Comparison of ENCODE assay signal across 9 mouse cellular contexts in genomic region chr15:3441506-3442286, GRCm38 (mm10).
DNase-seq lines count a peak whose midpoint lies in the region; ATAC-seq and TF ChIP-seq lines count a peak whose summit lies in the region.
"Had no signal": no experiment of that assay in that cellular context is flagged by ENCODE, and none has a peak within 500 bp of the region (broad histone marks: within the 10 kb centered on the region; RNA-seq: fewer than 3 reads in every experiment).

No protein-coding gene starts in this region.

- no peaks in the 10 kb centered on the region for H3K4me1 ChIP-seq in CH12.LX (ENCODE audit: control insufficient read depth in 1 of 2, insufficient read depth in 2 of 2)
- H3K4me1 ChIP-seq in forebrain, embryonic 14.5 days (ENCODE audit: control insufficient read depth, insufficient read depth, low read length), result no peaks in the 10 kb centered on the region
- peaks cover 9% of the 10 kb centered on the region for H3K4me1 ChIP-seq in lung, embryonic 16.5 days (replicated peaks; ENCODE audit: control insufficient read depth, insufficient read depth, low read length)
- H3K4me1 ChIP-seq in stomach, embryonic 14.5 days (ENCODE audit: control insufficient read depth, insufficient read depth, low read length), result no peaks in the 10 kb centered on the region

- peak; percentile 61 to 74 for TF ChIP-seq CTCF in CH12.LX (conservative IDR thresholded peaks at IDR 0.05 in 1 of 2, IDR thresholded peaks at IDR 0.05 in 1 of 2; ENCODE audit: low read depth in 2 of 2, low read length in 2 of 2)

- WGBS in forebrain, embryonic 14.5 days, result 54% methylated on average over 4 of the region's 4 CpGs
- WGBS in lung, embryonic 16.5 days, result 53% methylated on average over 4 of the region's 4 CpGs
- WGBS in stomach, embryonic 14.5 days, result 61% methylated on average over 4 of the region's 4 CpGs

- no peak for TF ChIP-seq POLR2A in CH12.LX (IDR thresholded peaks at IDR 0.05; ENCODE audit: low read depth, low read length)

- no peak overlapping the region for H3K4me2 ChIP-seq in CH12.LX (ENCODE audit: insufficient read depth, low read depth, poor library complexity, severe bottlenecking)
- H3K4me2 ChIP-seq in forebrain, embryonic 14.5 days (ENCODE audit: low read length), result no peak overlapping the region
- H3K4me2 ChIP-seq in lung, embryonic 16.5 days (ENCODE audit: low read depth, low read length), result no peak overlapping the region
- no peak overlapping the region for H3K4me2 ChIP-seq in stomach, embryonic 14.5 days (replicated peaks; ENCODE audit: low read depth, low read length)
- H3K4me2 ChIP-seq: limb, embryonic 13.5 days had no signal

- in situ Hi-C loops in CH12.LX (cut with MboI; ENCODE audit: low pct_ligation_motif_present, low pct_unique_long_range_greater_than_20kb, low sequenced_read_pairs), result no loop called here

- no peak overlapping the region for H3K9ac ChIP-seq in CH12.LX (ENCODE audit: insufficient read depth, low read depth)
- H3K9ac ChIP-seq in forebrain, embryonic 14.5 days (ENCODE audit: low read length), result no peak overlapping the region
- H3K9ac ChIP-seq in lung, embryonic 16.5 days (ENCODE audit: low read length), result no peak overlapping the region
- no peak overlapping the region for H3K9ac ChIP-seq in stomach, embryonic 14.5 days (replicated peaks; ENCODE audit: low read depth, low read length)
- H3K9ac ChIP-seq: limb, embryonic 13.5 days had no signal

- no peaks in the 10 kb centered on the region for H3K9me3 ChIP-seq in CH12.LX (replicated peaks; ENCODE audit: low read length)
- no peaks in the 10 kb centered on the region for H3K9me3 ChIP-seq in forebrain, embryonic 14.5 days (replicated peaks; ENCODE audit: control insufficient read depth, low read length)
- H3K9me3 ChIP-seq in lung, embryonic 16.5 days (ENCODE audit: control insufficient read depth, low read length), result no peaks in the 10 kb centered on the region
- no peaks in the 10 kb centered on the region for H3K9me3 ChIP-seq in stomach, embryonic 14.5 days (ENCODE audit: control insufficient read depth, low read depth, low read length)
- H3K9me3 ChIP-seq: limb, embryonic 13.5 days had no signal

- no peak overlapping the region for H3K27ac ChIP-seq in CH12.LX (ENCODE audit: insufficient read depth, low read depth)
- H3K27ac ChIP-seq in forebrain, embryonic 14.5 days (ENCODE audit: low read depth, low read length), result no peak overlapping the region
- H3K27ac ChIP-seq in lung, embryonic 16.5 days (ENCODE audit: low read length), result no peak overlapping the region
- no peak overlapping the region for H3K27ac ChIP-seq in stomach, embryonic 14.5 days (ENCODE audit: low read length)
- H3K27ac ChIP-seq: limb, embryonic 13.5 days had no signal

- peak; percentile 65 for TF ChIP-seq RAD21 in CH12.LX (IDR thresholded peaks at IDR 0.05; ENCODE audit: low read depth, low read length)

- H3K27me3 ChIP-seq in CH12.LX (replicated peaks), result no peaks in the 10 kb centered on the region
- H3K27me3 ChIP-seq in forebrain, embryonic 14.5 days (replicated peaks; ENCODE audit: control insufficient read depth, insufficient read depth, low read length), result no peaks in the 10 kb centered on the region
- H3K27me3 ChIP-seq in lung, embryonic 16.5 days (ENCODE audit: control insufficient read depth, insufficient read depth, low read depth, low read length), result no peaks in the 10 kb centered on the region
- no peaks in the 10 kb centered on the region for H3K27me3 ChIP-seq in stomach, embryonic 14.5 days (ENCODE audit: control insufficient read depth, insufficient read depth, low read length)
- H3K27me3 ChIP-seq: limb, embryonic 13.5 days had no signal

- H3K4me3 ChIP-seq in CH12.LX (replicated peaks in 1 of 3; ENCODE audit: low read depth in 2 of 3, low read length in 2 of 3, poor library complexity in 1 of 3), result no peak overlapping the region
- H3K4me3 ChIP-seq in forebrain, embryonic 14.5 days (ENCODE audit: low read depth, low read length), result no peak overlapping the region
- H3K4me3 ChIP-seq in lung, embryonic 16.5 days (ENCODE audit: low read length), result no peak overlapping the region
- H3K4me3 ChIP-seq in stomach, embryonic 14.5 days (ENCODE audit: low read depth, low read length), result no peak overlapping the region
- H3K4me3 ChIP-seq: erythroblast, embryonic 14.5 days; limb, embryonic 13.5 days had no signal

- no peaks in the 10 kb centered on the region for H3K36me3 ChIP-seq in CH12.LX (replicated peaks in 1 of 2; ENCODE audit: control insufficient read depth in 1 of 2, insufficient read depth in 1 of 2, low read length in 1 of 2)
- H3K36me3 ChIP-seq in forebrain, embryonic 14.5 days (ENCODE audit: control insufficient read depth, insufficient read depth, low read length), result no peaks in the 10 kb centered on the region
- H3K36me3 ChIP-seq in lung, embryonic 16.5 days (ENCODE audit: control insufficient read depth, insufficient read depth, low read length), result no peaks in the 10 kb centered on the region
- H3K36me3 ChIP-seq in stomach, embryonic 14.5 days (ENCODE audit: control insufficient read depth, insufficient read depth, low read length), result peaks cover 2% of the 10 kb centered on the region
- H3K36me3 ChIP-seq: limb, embryonic 13.5 days had no signal

- ATAC-seq in forebrain, embryonic 14.5 days, result peak; percentile 48; the same call in 1 of the 2 replicates
- peak; percentile 57; the same call in 1 of the 2 replicates for ATAC-seq in lung, embryonic 16.5 days (ENCODE audit: low read depth)
- ATAC-seq in stomach, embryonic 14.5 days (ENCODE audit: insufficient number of reproducible peaks, insufficient read depth, low FRiP score, low read depth), result 0 out of 2 replicates have a peak, but pooled peaks have one; percentile 35

- H3K79me2 ChIP-seq in CH12.LX (replicated peaks; ENCODE audit: control insufficient read depth, extremely low read depth, insufficient read depth, poor library complexity, severe bottlenecking), result no peaks in the 10 kb centered on the region

- dilution Hi-C loops in CH12.LX (cut with MboI; ENCODE audit: extremely low pct_ligation_motif_present, extremely low pct_unique_long_range_greater_than_20kb, low sequenced_read_pairs), result no loop called here

- no peak for TF ChIP-seq EP300 in CH12.LX (IDR thresholded peaks at IDR 0.05; ENCODE audit: low read length)

- DNase-seq in layer of hippocampus, adult 11-12 months (ENCODE audit: low spot score), result peak; percentile 17
- no peak for DNase-seq in layer of hippocampus, adult 9-10 months (ENCODE audit: low spot score)
- DNase-seq in CH12.LX (ENCODE audit: extremely low read depth) (peak; percentile 54), R1 (ENCODE audit: low read depth, low spot score) (peak; percentile 49)
- peak; percentile 34 for DNase-seq in forebrain, embryonic 14.5 days (ENCODE audit: low spot score)

TF ChIP-seq in CH12.LX, 34 proteins besides CTCF, POLR2A, EP300 and RAD21:
- TF ChIP-seq SIN3A (IDR thresholded peaks at IDR 0.05; ENCODE audit: low read length) (no peak), SMC3 (IDR thresholded peaks at IDR 0.05; ENCODE audit: low read depth, low read length) (peak; percentile 56), NELFE (IDR thresholded peaks at IDR 0.05; ENCODE audit: low read depth, low read length) (0 out of 2 replicates have a peak, but pooled peaks have one; percentile 29)
